Mouse (Mus musculus) MEL (cell line): ENCODE data around the gene Mtor. TPM values are rescaled to one million over a fixed set of nuclear protein-coding genes. Genes with fewer than 3 reads are reported as not detected.

ENCODE experiments used
- DNase-seq: peaks from one replicate; pipeline ENCODE4 v3.0.0; 2011; ENCODE audit warnings: low read depth, low spot score
- H3K27ac ChIP-seq: 2 replicates; pipeline ENCODE4 v1.5.1; 2012; ENCODE audit warnings: low read depth, mild to moderate bottlenecking, control low read depth, low read length, moderate library complexity; ENCODE audit not compliant: control insufficient read depth
- H3K27me3 ChIP-seq, 2 experiments: fragments of 150-350 bp in 1 of 2; sonication (generic) in 1 of 2; 2 replicates each; pipeline ENCODE4 v1.6.1; 2012; ENCODE audit warnings: low read length in 2 of 2, mild to moderate bottlenecking in 2 of 2, improper control_type of control experiment in 1 of 2, moderate library complexity in 1 of 2; ENCODE audit not compliant: insufficient read depth in 2 of 2, control insufficient read depth in 1 of 2
- H3K36me3 ChIP-seq, 2 experiments: 2 replicates each; pipeline ENCODE4 v1.6.1; 2012 to 2014; ENCODE audit warnings: low read length in 2 of 2, improper control_type of control experiment in 1 of 2, inconsistent platforms in 1 of 2, mild to moderate bottlenecking in 1 of 2; ENCODE audit not compliant: insufficient read depth in 2 of 2, control insufficient read depth in 1 of 2
- H3K4me1 ChIP-seq, 2 experiments: fragments of 150-350 bp in 1 of 2; sonication (generic) in 1 of 2; 2 replicates each; pipeline ENCODE4 v1.6.1; 2012; ENCODE audit warnings: low read length in 2 of 2, improper control_type of control experiment in 1 of 2, mild to moderate bottlenecking in 1 of 2; ENCODE audit not compliant: insufficient read depth in 2 of 2, control insufficient read depth in 1 of 2
- H3K4me3 ChIP-seq, 2 experiments: fragments of 150-350 bp in 1 of 2; sonication (generic) in 1 of 2; 2 replicates each; pipeline ENCODE4 v1.5.1; 2012; ENCODE audit warnings: low read depth in 2 of 2, low read length in 2 of 2, mild to moderate bottlenecking in 2 of 2, moderate library complexity in 2 of 2, control low read depth in 1 of 2, improper control_type of control experiment in 1 of 2; ENCODE audit not compliant: control insufficient read depth in 1 of 2, insufficient read depth in 1 of 2
- H3K79me2 ChIP-seq: 2 replicates; pipeline ENCODE4 v1.6.1; 2012; ENCODE audit warnings: mild to moderate bottlenecking, low read length, moderate library complexity; ENCODE audit not compliant: control insufficient read depth, poor library complexity, insufficient read depth
- H3K9ac ChIP-seq: 2 replicates; pipeline ENCODE4 v1.6.1; 2012; ENCODE audit warnings: low read depth, mild to moderate bottlenecking, control low read depth, low read length, moderate library complexity; ENCODE audit not compliant: control insufficient read depth, poor library complexity, severe bottlenecking
- H3K9me3 ChIP-seq: fragments of 150-350 bp; sonication (generic); replicated peaks from 2 replicates; pipeline ENCODE4 v1.6.1; 2012; ENCODE audit warnings: mild to moderate bottlenecking, low read length, improper control_type of control experiment, moderate library complexity; ENCODE audit not compliant: insufficient read depth
- CHD1 ChIP-seq: IDR thresholded peaks from 2 replicates; pipeline ENCODE4 v1.6.1; 2012; ENCODE audit warnings: low read depth, mild to moderate bottlenecking, inconsistent platforms, low read length, improper control_type of control experiment
- CHD2 ChIP-seq: IDR thresholded peaks from 2 replicates; pipeline ENCODE4 v1.6.1; 2011; ENCODE audit warnings: low read length, improper control_type of control experiment
- CTCF ChIP-seq, 3 experiments: IDR thresholded peaks in 2 of 3; conservative IDR thresholded peaks in 1 of 3; 2 replicates each; pipeline ENCODE4 v1.5.1; 2011 to 2012; ENCODE audit warnings: low read length in 3 of 3, low read depth in 2 of 3, mild to moderate bottlenecking in 2 of 3, improper control_type of control experiment in 1 of 3, inconsistent platforms in 1 of 3, mixed read lengths in 1 of 3, moderate library complexity in 1 of 3; ENCODE audit not compliant: control insufficient read depth in 1 of 3, insufficient read depth in 1 of 3, poor library complexity in 1 of 3, severe bottlenecking in 1 of 3
- ELF1 ChIP-seq: IDR thresholded peaks from 2 replicates; pipeline ENCODE4 v1.6.1; 2014; ENCODE audit warnings: low read depth, mild to moderate bottlenecking, inconsistent platforms, low read length, improper control_type of control experiment, moderate library complexity
- EP300 ChIP-seq, 2 experiments: IDR thresholded peaks; 2 replicates each; pipeline ENCODE4 v1.6.1; 2011; ENCODE audit warnings: improper control_type of control experiment in 2 of 2, low read length in 2 of 2, low read depth in 1 of 2, mild to moderate bottlenecking in 1 of 2
- ETS1 ChIP-seq: IDR thresholded peaks from 2 replicates; pipeline ENCODE4 v1.6.1; 2012; ENCODE audit warnings: low read depth, mild to moderate bottlenecking, inconsistent platforms, low read length, improper control_type of control experiment, moderate library complexity
- GABPA ChIP-seq: IDR thresholded peaks from 2 replicates; pipeline ENCODE4 v1.6.1; 2012; ENCODE audit warnings: low read depth, mild to moderate bottlenecking, inconsistent platforms, low read length, improper control_type of control experiment, moderate library complexity
- MAZ ChIP-seq: IDR thresholded peaks from 2 replicates; pipeline ENCODE4 v1.6.1; 2012; ENCODE audit warnings: low read depth, mild to moderate bottlenecking, inconsistent platforms, low read length, improper control_type of control experiment
- MYB ChIP-seq: IDR thresholded peaks from 2 replicates; pipeline ENCODE4 v1.6.1; 2011; ENCODE audit warnings: mild to moderate bottlenecking, low read depth, low read length, improper control_type of control experiment
- NRF1 ChIP-seq: IDR thresholded peaks from 2 replicates; pipeline ENCODE4 v1.6.1; 2014; ENCODE audit warnings: low read depth, mild to moderate bottlenecking, inconsistent platforms, low read length, improper control_type of control experiment, moderate library complexity; ENCODE audit not compliant: poor library complexity, insufficient read depth, severe bottlenecking
- RAD21 ChIP-seq: IDR thresholded peaks from 2 replicates; pipeline ENCODE4 v1.6.1; 2011; ENCODE audit warnings: mild to moderate bottlenecking, low read depth, low read length, improper control_type of control experiment
- SMC3 ChIP-seq: IDR thresholded peaks from 2 replicates; pipeline ENCODE4 v1.6.1; 2011; ENCODE audit warnings: low read depth, low read length, improper control_type of control experiment
- ZNF384 ChIP-seq: IDR thresholded peaks from 2 replicates; pipeline ENCODE4 v1.6.1; 2012; ENCODE audit warnings: low read depth, mild to moderate bottlenecking, inconsistent platforms, low read length, improper control_type of control experiment
- polyA plus RNA-seq, 2 experiments: library from polyadenylated mRNA; stranded (reverse) in 1 of 2; unstranded in 1 of 2; fragments of >175 nt in 1 of 2; fragments of >200 nt in 1 of 2; gene quantifications; 2 replicates each; pipeline versions ENCODE4 v1.2.1 to v1.2.4; 2012; ENCODE audit warnings: low replicate concordance in 2 of 2, low read depth in 1 of 2; ENCODE audit not compliant: insufficient read length in 2 of 2, insufficient read depth in 1 of 2, missing spikeins in 1 of 2
- total RNA-seq: library from RNA; depleted of rRNA; stranded (reverse); fragments of 300-350 nt; gene quantifications from 2 replicates; pipeline ENCODE4 v1.2.3, GENCODE M21; 2012

The Mtor gene
- total and polyA plus RNA-seq, 3 experiments, result 23.9 to 35.2 TPM; not detected in 1

DNA sequence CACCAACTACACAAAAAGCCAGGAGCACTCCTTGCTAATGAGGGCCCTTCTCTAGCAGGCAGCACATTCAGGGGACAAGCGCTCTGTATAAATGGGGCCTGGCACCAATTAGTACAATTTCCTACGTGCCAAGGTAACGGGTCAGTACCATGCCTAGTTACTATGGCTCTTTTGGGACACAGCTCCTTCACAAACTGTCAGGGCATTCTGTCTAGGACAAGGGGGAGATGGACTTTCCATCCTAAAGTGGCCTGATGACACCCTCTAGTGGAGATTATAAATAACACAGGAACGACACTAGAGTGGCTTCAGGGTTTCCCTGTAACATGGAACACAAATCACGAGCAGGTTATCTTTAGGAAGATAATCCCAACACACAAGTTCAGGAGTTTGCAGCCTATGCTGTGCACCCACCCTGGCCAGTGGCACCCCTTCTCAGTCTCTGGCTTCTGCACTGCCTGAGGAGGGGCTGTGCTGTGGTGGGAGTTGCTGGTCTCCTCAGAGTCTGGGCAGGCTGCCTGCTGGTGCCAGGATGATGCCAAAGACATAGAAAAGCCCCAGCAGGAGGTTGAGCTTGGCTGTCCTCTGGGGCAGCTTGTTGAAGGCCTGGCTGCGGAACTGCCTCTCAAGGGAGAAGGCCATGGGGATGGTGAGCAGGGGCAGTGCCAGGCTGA lies 12.6 kb upstream of the Mtor start:
- no peak overlapping the region for H3K4me3 ChIP-seq
- H3K9ac ChIP-seq, result no peak overlapping the region
- no peak for DNase-seq
- no peaks in the 10 kb centered on the region for H3K9me3 ChIP-seq
- peaks cover 0 to 2% of the 10 kb centered on the region in 2 experiments; a peak in 1 of 4 replicates for H3K36me3 ChIP-seq
- TF ChIP-seq RAD21 (peak; percentile 22), EP300 (IDR thresholded peaks at IDR 0.05; ENCODE audit: low read depth in 1 of 2, low read length in 2 of 2) (no peak), SMC3 (peak; percentile 16; the same call in 1 of the 2 replicates), CTCF (IDR thresholded peaks at IDR 0.05 in 2 of 3, conservative IDR thresholded peaks at IDR 0.05 in 1 of 3; ENCODE audit: control insufficient read depth in 1 of 3, insufficient read depth in 1 of 3, low read depth in 2 of 3, low read length in 3 of 3, poor library complexity in 1 of 3, severe bottlenecking in 1 of 3) (peak in 2 of 3 experiments; percentile 45 to 46; a peak in 3 of 6 replicates), ELF1 (no peak)
- no peaks in the 10 kb centered on the region; the same call in 1 of the 2 replicates for H3K79me2 ChIP-seq
- H3K4me1 ChIP-seq, result no peaks in the 10 kb centered on the region; a peak in 1 of 4 replicates
- H3K27me3 ChIP-seq, result no peaks in the 10 kb centered on the region
- H3K27ac ChIP-seq, result no peak overlapping the region

DNA sequence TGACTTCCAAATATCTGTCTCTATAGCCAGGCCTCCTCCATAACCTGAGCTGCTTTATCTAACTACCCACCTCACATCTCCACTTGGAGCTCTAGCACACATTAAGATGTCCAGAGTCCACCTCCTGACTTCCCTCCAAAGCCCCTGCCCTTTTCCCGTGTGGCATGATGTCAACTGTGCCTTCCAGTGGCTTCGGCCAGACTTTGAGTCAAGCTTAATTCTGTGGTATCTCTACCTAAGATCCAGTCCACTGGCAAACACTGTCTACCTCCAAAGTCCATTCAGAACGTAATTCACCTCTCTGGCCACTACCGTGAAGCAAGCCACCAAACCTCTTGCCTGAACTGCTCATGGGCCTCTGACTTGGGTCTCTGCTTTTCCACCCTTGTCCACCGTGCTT lies 6.5 kb upstream of the Mtor start:
- H3K36me3 ChIP-seq, result peaks cover 0 to 6% of the 10 kb centered on the region in 2 experiments; a peak in 3 of 4 replicates
- DNase-seq, result no peak
- H3K27ac ChIP-seq, result no peak overlapping the region
- H3K27me3 ChIP-seq, result no peaks in the 10 kb centered on the region
- H3K9ac ChIP-seq, result no peak overlapping the region
- TF ChIP-seq CHD2 (no peak), GABPA (no peak), MYB (no peak), ETS1 (no peak), EP300 (IDR thresholded peaks at IDR 0.05; ENCODE audit: low read depth in 1 of 2, low read length in 2 of 2) (no peak), CHD1 (no peak), NRF1 (no peak)
- H3K79me2 ChIP-seq, result peaks cover 15% of the 10 kb centered on the region
- no peaks in the 10 kb centered on the region for H3K9me3 ChIP-seq
- H3K4me3 ChIP-seq, result no peak overlapping the region
- peaks cover 0 to 12% of the 10 kb centered on the region in 2 experiments; a peak in 3 of 4 replicates for H3K4me1 ChIP-seq

DNA sequence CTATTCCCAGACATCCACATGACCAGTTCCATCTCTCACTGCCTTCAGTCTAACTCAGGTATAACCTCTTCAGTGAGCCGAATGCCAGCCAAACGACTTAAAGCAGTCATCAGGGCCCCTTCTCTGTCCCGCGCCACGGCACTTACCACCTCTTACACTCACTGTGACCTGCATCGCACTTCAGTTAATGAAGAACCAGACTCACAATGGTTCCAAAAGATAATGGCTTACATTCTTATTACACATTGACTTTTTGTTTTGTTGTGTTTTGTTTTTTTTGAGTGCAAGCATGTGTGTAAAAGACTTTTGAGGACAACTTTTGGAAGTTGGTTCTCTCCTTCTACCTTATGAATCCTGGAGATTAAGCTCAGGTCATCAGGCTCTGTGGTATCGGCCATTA lies 5.8 kb upstream of the Mtor start:
- H3K27me3 ChIP-seq, result no peaks in the 10 kb centered on the region
- peaks cover 15% of the 10 kb centered on the region for H3K79me2 ChIP-seq
- H3K4me3 ChIP-seq, result no peak overlapping the region
- H3K27ac ChIP-seq, result no peak overlapping the region
- H3K4me1 ChIP-seq, result peaks cover 0 to 12% of the 10 kb centered on the region in 2 experiments; a peak in 3 of 4 replicates
- H3K9ac ChIP-seq, result no peak overlapping the region
- DNase-seq, result no peak
- H3K9me3 ChIP-seq, result no peaks in the 10 kb centered on the region
- H3K36me3 ChIP-seq, result peaks cover 0 to 6% of the 10 kb centered on the region in 2 experiments; a peak in 3 of 4 replicates
- TF ChIP-seq ZNF384 (0 out of 2 replicates have a peak, but pooled peaks have one; percentile 13), MAZ (no peak)
- TF ChIP-seq, all 39 proteins: peak for 1
